Mouse (Mus musculus): ENCODE measurements around the gene Car12.
"Not testable (repeated sequence)": the region's sequence is repeated elsewhere in the genome, so short reads cannot be mapped to it uniquely, and the experiment has no call there.

Car12 gene

GRCm38 (mm10) chr9:66784552-66784951, 71.1 kb downstream of the Car12 start:
- not testable (repeated sequence) for DNase-seq

- peak; percentile 76 for DNase-seq
Observed at GRCm38 (mm10) chr9:66787821-66788220, 74.3 kb downstream of the Car12 start.

GRCm38 (mm10) chr9:66794629-66795463, 81.4 kb downstream of the Car12 start:
- DNase-seq: no peak

GRCm38 (mm10) chr9:66795464-66796324, 82.2 kb downstream of the Car12 start, which contains the start of gene Aph1b:
Gene Aph1b (minus strand): TSS chr9:66795490.
- peak; percentile 98 for DNase-seq

- no peak for DNase-seq
Observed at GRCm38 (mm10) chr9:66796739-66797138, 83.3 kb downstream of the Car12 start, which contains the start of gene Gm10647. Gene Gm10647 (plus strand): TSS chr9:66797039.

GRCm38 (mm10) chr9:66801947-66802346, 88.5 kb downstream of the Car12 start:
- no peak for DNase-seq

GRCm38 (mm10) chr9:66805951-66806350, 92.5 kb downstream of the Car12 start:
- DNase-seq: peak; percentile 47

GRCm38 (mm10) chr9:66813392-66813791, 99.9 kb downstream of the Car12 start:
- DNase-seq: peak; percentile 42
